Mouse (Mus musculus) thymus, postnatal 14 days (tissue): ENCODE results near the gene Rrnad1.

Experiments used
- DNase-seq: peaks from one replicate; pipeline ENCODE4 v3.0.0; 2021

Gene Rrnad1

DNA sequence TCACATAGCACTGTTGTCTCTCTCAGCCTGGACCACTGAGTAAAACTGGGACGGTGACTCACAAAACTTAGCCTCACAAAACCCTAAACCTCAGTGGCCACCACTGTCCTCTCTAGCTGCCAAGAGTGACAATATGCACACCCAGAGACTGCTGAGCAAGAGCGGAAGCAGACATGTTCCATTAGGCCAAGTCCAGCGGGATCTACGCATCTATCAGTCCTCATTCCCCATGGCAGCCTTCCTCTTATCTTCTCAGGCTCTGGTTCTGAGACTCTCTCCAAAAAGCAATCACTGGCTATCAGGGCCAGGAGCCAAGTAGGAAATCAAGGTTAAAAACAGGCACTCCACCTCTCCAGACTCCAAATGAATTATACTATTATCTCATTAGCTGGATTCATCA, 52.8 kb downstream of the Rrnad1 start:
- DNase-seq, result no peak
